Comparison of ENCODE assay signal across 8 mouse cellular contexts in genomic region chr7:28807641-28808220, GRCm38 (mm10). TPM values are rescaled to one million over a fixed set of nuclear protein-coding genes. Genes with fewer than 3 reads are reported as not detected.
DNase-seq lines count a peak whose midpoint lies in the region; ATAC-seq lines count a peak whose summit lies in the region.

No protein-coding gene starts in this region.

- H3K27me3 ChIP-seq in kidney, embryonic 15.5 days: no peaks in the 10 kb centered on the region
- H3K27me3 ChIP-seq in midbrain, embryonic 13.5 days: no peaks in the 10 kb centered on the region

- intact Hi-C loops in gastrocnemius, postnatal 36 days (cut with DNase I): loop anchor here (2.0 kb wide), 1 partner anchor 17 kb away; the partner anchor contains the start of gene Ech1

- H3K9me3 ChIP-seq in kidney, embryonic 15.5 days (replicated peaks): no peaks in the 10 kb centered on the region
- H3K9me3 ChIP-seq in midbrain, embryonic 13.5 days: no peaks in the 10 kb centered on the region

- DNase-seq in cerebellum, postnatal 10 days: peak; percentile 31 to 40
- peak; percentile 82 for DNase-seq in adipocyte (ENCODE audit: low spot score)
- peak; percentile 42 for DNase-seq in gastrocnemius, postnatal 36 days
- no peak for DNase-seq in right cerebral cortex, postnatal 14 days
- DNase-seq in B cell, adult 2 months: no peak

- 44% methylated on average over 6 of the region's 8 CpGs for WGBS in kidney, embryonic 15.5 days
- 25% methylated on average over 6 of the region's 8 CpGs for WGBS in midbrain, embryonic 13.5 days

- peak overlapping the region; percentile 100 for H3K27ac ChIP-seq in kidney, embryonic 15.5 days
- peak overlapping the region; percentile 99 for H3K27ac ChIP-seq in midbrain, embryonic 13.5 days

- H3K4me2 ChIP-seq in kidney, embryonic 15.5 days: peak overlapping the region; percentile 71
- H3K4me2 ChIP-seq in midbrain, embryonic 13.5 days (replicated peaks): peak overlapping the region; percentile 95

- H3K4me3 ChIP-seq in kidney, embryonic 15.5 days (replicated peaks): peak overlapping the region; percentile 84
- H3K4me3 ChIP-seq in midbrain, embryonic 13.5 days (replicated peaks): peak overlapping the region; percentile 81

- H3K9ac ChIP-seq in kidney, embryonic 15.5 days: peak overlapping the region; percentile 96
- peak overlapping the region; percentile 87 for H3K9ac ChIP-seq in midbrain, embryonic 13.5 days (replicated peaks)

- ATAC-seq in cerebellum, adult (ENCODE audit: insufficient number of reproducible peaks, low FRiP score, low TSS enrichment): no peak
- ATAC-seq in kidney, embryonic 15.5 days (replicated peaks; ENCODE audit: low FRiP score): no peak
- ATAC-seq in midbrain, embryonic 13.5 days: no peak

- H3K4me1 ChIP-seq in kidney, embryonic 15.5 days: peaks cover 44% of the 10 kb centered on the region
- peaks cover 30% of the 10 kb centered on the region for H3K4me1 ChIP-seq in midbrain, embryonic 13.5 days (replicated peaks)

- H3K36me3 ChIP-seq in kidney, embryonic 15.5 days: peaks cover 10% of the 10 kb centered on the region
- 0 out of 2 replicates have a peak, but pooled peaks cover 5% of the 10 kb centered on the region for H3K36me3 ChIP-seq in midbrain, embryonic 13.5 days

RNA-seq across cellular contexts. Expression of gene Hnrnpl, which starts 0.6 kb away (rescaled TPM):
- 100 to 1,000 TPM; 111 to 131 TPM for total RNA-seq in gastrocnemius, postnatal 36 days (2021)
- polyA plus RNA-seq in kidney, embryonic 15.5 days (2015; fragmentation: Nextera tagmentation; extraction: Ambion mirVana): 264 and 265 TPM in 2 replicates
- polyA plus RNA-seq in midbrain, embryonic 13.5 days (2015; fragmentation: Nextera tagmentation; extraction: Ambion mirVana): 238 and 239 TPM in 2 replicates

RNA-seq across cellular contexts. Expression of gene Ech1, which starts 17.3 kb away (rescaled TPM):
- 100 to 1,000 TPM; 214 to 252 TPM for total RNA-seq in gastrocnemius, postnatal 36 days (2021)
- 154 and 164 TPM in 2 replicates for polyA plus RNA-seq in kidney, embryonic 15.5 days (2015; fragmentation: Nextera tagmentation; extraction: Ambion mirVana)
- polyA plus RNA-seq in midbrain, embryonic 13.5 days (2015; fragmentation: Nextera tagmentation; extraction: Ambion mirVana): 69.4 and 71.6 TPM in 2 replicates

RNA-seq across cellular contexts. Expression of gene Rinl, which starts 19.0 kb away (rescaled TPM):
- total RNA-seq in gastrocnemius, postnatal 36 days (2021): 1 to 10 TPM; 1.1 TPM
- polyA plus RNA-seq in kidney, embryonic 15.5 days (2015; fragmentation: Nextera tagmentation; extraction: Ambion mirVana): 6.2 and 7.4 TPM in 2 replicates
- 1.9 and 2.3 TPM in 2 replicates for polyA plus RNA-seq in midbrain, embryonic 13.5 days (2015; fragmentation: Nextera tagmentation; extraction: Ambion mirVana)

RNA-seq across cellular contexts. Expression of gene Lgals4, which starts 25.9 kb away (rescaled TPM):
- total RNA-seq in gastrocnemius, postnatal 36 days (2021): 1 to 10 TPM; 2.5 to 3.1 TPM
- polyA plus RNA-seq in kidney, embryonic 15.5 days (2015; fragmentation: Nextera tagmentation; extraction: Ambion mirVana): 12.0 and 32.1 TPM in 2 replicates
- polyA plus RNA-seq in midbrain, embryonic 13.5 days (2015; fragmentation: Nextera tagmentation; extraction: Ambion mirVana): 4.5 and 5.8 TPM in 2 replicates

RNA-seq across cellular contexts. Expression of gene Nfkbib, which starts 40.4 kb away (rescaled TPM):
- total RNA-seq in gastrocnemius, postnatal 36 days (2021): 10 to 100 TPM; 20.5 to 30.2 TPM
- 41.6 and 45.2 TPM in 2 replicates for polyA plus RNA-seq in kidney, embryonic 15.5 days (2015; fragmentation: Nextera tagmentation; extraction: Ambion mirVana)
- 52.7 and 56.7 TPM in 2 replicates for polyA plus RNA-seq in midbrain, embryonic 13.5 days (2015; fragmentation: Nextera tagmentation; extraction: Ambion mirVana)

Comparison
In these comparisons a context has a peak if more than half of its experiments do, and no peak if none do; other contexts are left out.
1. DNase-seq: peak in cerebellum, postnatal 10 days (2 of 2), adipocyte (single experiment) and gastrocnemius, postnatal 36 days (2 of 2); none in right cerebral cortex, postnatal 14 days (single experiment) and B cell, adult 2 months (0 of 2).